Mouse (Mus musculus) frontal cortex, postnatal 10 days (tissue): ENCODE results near the gene Kcnn3.
A peak's percentile ranks its signal among the peaks of the same experiment; 100 is the strongest.

Experiments
- DNase-seq, 2 experiments: peaks; one replicate each; pipeline ENCODE4 v3.0.0; 2022; ENCODE audit warnings: low spot score in 2 of 2, mixed read lengths in 1 of 2

The Kcnn3 gene

GRCm38 (mm10) chr3:89613526-89614523, 93.9 kb downstream of the Kcnn3 start:
- peak; percentile 65 to 73 for DNase-seq

DNA sequence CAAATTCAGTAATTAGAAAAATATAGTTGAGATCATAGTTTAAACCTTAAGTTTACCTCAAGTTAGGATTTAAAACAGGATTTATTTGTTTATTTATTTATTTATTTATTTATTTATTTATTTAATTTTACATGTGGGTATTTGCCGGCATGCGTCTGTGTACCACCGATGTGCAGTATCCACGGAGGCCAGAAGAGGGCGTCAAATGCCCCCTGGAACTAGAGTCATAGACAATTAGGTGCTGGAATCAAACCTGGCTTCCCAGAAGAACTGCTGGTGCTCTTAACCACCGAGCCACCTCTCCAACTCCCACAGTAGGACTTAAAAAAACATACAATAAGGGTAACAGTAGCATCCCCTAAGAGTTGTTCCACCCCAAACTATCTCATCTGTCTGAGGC, 96.9 kb downstream of the Kcnn3 start:
- no peak for DNase-seq

DNA sequence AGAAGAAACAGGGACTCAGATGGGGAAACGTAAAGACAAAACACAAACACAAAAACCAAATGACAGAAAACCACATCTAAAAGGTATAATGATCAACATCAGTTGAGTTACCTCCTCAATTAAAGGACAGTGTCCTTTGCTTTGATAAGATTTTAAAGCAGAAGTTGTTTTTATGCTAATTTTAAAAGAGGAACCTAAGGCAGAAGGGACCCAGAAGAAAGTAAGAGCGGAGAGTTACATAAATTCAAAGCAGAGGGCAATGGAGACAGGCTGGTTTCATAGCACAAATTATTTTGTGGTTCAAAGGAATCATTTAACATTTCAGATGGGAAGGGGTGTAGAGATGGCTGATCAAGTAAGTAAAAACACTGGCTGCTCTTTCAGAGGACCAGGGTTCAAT, 97.4 kb downstream of the Kcnn3 start:
- DNase-seq: no peak

- DNase-seq: no peak
These were observed 102.9 kb downstream of the Kcnn3 start for GRCm38 (mm10) chr3:89622825-89623224.

DNA sequence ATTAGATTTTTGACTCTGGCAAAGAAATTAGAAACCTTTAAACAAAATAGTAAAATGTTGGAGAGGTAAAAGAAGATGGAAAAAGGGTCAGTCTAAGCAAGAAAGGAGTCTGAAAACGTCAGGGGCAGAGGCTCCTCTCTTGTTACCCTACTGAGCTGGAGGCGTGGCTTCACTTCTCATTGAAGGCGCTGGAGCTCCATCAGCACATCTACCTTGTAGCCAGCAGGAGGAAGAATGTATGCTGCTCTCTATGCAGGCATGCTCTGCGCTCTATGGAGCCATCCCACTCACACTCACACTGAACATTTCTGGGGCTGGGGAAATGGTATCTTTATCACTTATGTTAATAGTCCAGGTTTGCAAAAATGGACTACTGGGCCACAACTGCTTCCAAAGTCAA, 103.6 kb downstream of the Kcnn3 start:
- DNase-seq: no peak

- no peak for DNase-seq
These were observed 104.0 kb downstream of the Kcnn3 start for GRCm38 (mm10) chr3:89624001-89624400.

DNA sequence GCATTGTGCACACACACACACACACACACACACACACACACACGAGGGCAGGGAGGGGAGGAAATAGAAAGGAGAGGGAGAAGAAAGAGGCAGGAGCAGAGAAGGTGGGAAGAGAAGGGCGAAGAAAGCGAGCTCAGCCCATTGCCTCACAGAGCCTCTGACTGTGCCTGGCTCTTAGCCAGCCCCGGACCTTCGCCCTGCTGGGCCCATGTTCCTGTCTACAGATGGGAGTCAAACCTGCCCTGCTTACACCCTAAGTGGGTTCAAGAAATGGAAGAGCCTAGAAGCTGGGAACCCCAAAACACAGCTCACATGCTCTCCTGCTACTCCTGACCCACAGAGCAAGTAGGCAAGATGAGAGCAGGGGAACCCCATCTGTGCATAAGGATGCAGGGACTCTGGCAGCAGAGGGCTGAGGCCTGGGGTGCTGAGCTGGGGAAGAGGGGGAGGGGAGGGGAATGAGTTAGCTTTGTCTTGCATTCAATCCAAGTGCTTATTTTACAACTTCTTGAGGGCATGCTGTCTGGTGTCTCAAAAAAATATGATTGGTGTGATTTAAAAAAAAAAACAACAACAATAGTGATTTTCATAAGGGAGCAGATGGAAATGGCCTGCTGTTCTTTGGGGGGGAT, 105.0 kb downstream of the Kcnn3 start:
- no peak for DNase-seq

DNA sequence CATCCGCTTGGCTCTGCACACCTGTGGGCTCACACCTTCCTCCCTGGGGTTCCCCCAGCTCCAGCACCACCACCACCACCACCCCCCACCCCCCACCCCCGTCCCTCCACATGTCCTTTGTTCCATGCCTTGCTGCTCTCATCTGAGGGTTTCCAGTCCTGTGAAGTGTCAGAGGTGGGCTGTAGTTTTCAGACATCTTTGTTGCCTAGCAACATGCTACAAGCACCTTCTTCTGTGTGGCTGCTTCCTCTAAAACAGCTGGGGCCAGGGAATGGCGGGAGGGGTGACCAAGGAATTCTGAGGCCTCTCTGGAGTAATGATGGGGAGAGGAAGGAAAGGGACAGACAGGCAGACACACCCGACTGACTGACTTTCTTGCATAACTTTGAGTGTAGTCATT, 106.6 kb downstream of the Kcnn3 start:
- no peak for DNase-seq

DNA sequence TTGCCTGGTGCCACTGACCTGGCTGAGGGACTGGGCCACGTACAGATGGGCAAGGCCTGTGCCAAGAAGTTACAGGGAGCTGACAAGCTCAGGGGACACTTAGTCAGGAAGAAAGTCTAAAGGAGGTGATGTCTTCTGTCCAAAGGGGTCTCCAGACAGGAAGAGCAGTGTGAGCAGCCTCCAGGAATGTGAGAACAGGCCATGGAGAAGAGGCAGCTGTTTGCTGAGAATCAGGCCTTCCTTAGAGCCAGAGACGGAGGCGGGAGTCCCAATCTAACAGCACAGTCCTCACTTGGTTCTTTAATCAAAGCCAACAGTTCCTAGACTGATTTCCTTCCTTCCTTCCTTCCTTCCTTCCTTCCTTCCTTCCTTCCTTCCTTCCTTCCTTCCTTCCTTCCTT, 109.8 kb downstream of the Kcnn3 start:
- DNase-seq: no peak

- no peak for DNase-seq
These were observed 111.8 kb downstream of the Kcnn3 start for GRCm38 (mm10) chr3:89631750-89632149.

DNA sequence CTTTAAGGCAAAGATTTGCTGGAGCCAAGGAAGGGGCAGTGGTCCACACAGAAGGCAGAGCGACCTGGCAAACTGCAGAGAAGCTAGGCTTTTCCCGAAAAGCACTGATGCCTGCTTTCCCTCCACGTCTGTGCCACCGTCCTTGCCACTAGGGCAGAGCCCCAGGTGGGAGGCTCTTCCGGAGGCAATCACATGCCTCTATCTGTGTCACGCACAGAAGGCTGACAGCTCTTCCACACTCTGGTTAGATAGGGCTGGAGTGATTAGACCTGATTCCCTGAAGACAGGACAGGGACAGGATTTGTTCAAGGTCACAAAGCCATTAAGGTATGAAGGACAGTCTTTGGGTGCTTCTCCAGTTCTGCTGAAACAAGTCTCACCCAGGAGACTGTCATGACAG, 113.6 kb downstream of the Kcnn3 start:
- no peak for DNase-seq

DNA sequence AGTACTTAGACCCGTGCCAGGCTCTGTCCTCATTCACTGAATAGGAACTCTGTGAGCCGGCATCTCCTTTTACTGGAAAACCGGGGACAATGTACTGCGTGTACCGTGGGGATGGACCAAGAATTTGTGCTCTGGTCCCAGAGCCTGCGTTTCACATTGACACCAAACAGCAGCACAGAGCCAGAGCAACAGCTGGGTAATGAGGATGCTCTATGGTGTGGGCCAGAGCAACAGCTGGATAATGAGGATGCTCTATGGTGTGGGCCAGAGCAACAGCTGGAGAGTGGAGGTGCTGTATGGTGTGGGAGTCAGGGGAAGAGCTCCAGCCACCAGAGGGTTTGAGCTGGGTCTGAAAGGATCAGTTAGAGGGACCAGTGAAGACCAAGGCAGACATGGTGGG, 114.0 kb downstream of the Kcnn3 start:
- DNase-seq: no peak

DNA sequence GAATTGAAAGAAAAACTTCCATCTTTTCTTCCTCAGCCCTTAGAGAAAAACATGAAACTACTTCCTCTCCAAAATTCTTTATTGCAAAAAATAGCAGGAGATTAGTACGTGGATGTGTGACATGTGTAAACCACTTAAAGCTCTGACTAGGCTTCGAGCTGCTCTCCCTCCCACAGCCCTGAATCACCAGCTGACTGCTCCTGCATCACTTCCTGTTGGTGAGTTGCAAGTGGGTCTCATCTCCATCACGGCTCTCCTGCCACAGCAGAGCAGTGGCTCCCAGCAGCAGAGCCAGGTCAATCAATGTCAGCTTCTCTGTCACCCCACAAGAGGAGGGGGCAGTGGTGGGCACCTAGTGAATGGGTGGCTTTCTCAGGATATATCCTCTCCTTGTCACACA, 120.8 kb downstream of the Kcnn3 start:
- no peak for DNase-seq

- no peak for DNase-seq
These were observed 123.4 kb downstream of the Kcnn3 start for GRCm38 (mm10) chr3:89643391-89643790.

DNA sequence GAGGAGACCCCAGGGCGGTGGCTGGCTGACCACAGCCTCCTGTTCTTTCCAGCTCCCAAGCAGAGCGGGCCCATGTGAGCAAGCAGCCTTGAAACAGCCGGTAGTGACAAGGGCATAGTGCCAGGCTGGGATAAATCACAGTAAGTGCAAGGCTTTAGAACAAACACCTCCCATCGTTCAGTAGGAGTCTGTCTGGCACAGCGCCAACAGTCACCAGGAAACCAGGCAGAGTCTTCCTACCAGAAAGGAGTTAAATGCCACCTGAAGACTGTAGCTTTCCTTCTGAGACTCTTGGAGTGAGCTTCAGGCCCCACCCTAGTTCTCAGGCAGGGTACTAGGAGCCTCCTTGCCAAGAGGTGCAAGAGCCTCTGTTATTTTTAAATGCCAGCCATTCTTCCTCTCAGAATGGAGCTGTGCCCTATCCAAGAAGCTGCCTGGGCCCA, 126.9 kb downstream of the Kcnn3 start:
- peak; percentile 80 to 84 for DNase-seq

- DNase-seq: no peak
These were observed 127.4 kb downstream of the Kcnn3 start for GRCm38 (mm10) chr3:89647268-89647874.

- no peak for DNase-seq
These were observed 129.9 kb downstream of the Kcnn3 start for GRCm38 (mm10) chr3:89649890-89650289.

GRCm38 (mm10) chr3:89653231-89653954, 133.4 kb downstream of the Kcnn3 start:
- DNase-seq: no peak

- DNase-seq: no peak
These were observed 137.1 kb downstream of the Kcnn3 start for GRCm38 (mm10) chr3:89657092-89657491.

GRCm38 (mm10) chr3:89658457-89658856, 138.5 kb downstream of the Kcnn3 start:
- DNase-seq: no peak

GRCm38 (mm10) chr3:89659938-89660620, 140.1 kb downstream of the Kcnn3 start:
- DNase-seq: no peak
